Mouse (Mus musculus): ENCODE data around the gene Prss16. TPM values are rescaled to one million over a fixed set of nuclear protein-coding genes. Genes with fewer than 3 reads are reported as not detected.

Prss16 gene
- polyA plus RNA-seq, 1 experiment from 2014 or later: 0.21 TPM

DNA sequence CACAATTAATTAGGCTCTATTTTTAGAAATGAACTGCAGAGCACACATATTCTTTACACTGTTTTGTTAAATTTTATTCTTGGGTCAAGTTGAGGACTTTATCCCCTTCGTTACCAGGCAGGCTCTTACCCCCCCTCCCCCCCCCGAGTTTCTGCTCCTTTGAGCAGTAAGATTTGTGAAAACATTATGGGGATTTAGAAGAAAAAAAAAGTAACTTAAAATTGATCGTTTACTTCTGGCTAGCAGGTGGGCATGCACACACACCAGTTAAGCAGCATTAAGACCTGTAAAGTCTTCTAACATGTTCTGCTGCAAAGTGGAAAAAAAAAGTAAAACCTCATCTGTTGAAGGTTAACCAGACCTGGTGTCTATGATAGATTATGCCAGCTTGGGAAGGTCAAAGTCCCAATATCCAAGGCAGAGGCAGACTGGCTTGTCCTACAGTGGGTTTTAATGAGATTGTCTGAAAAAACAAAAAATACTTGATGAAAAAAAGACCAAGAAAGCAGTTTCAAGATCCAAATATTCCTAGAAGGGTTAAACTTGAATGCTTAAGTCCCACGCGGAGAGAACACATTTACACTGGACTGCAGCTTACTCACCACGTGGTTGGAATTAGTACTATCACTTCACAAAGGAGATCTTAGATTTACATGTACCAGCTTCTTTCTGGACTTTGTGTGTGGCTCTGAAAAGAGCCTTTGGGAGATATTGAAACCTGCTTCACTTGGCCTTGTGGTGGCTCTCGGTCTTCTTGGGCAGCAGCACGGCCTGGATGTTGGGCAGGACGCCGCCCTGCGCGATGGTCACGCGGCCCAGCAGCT lies 25.1 kb upstream of the Prss16 start:
- under 1% methylated on average over 12 of the region's 14 CpGs for WGBS
- DNase-seq (ENCODE audit: low spot score) (peak; percentile 64), ATAC-seq (replicated peaks; ENCODE audit: low FRiP score, low read depth) (peak; percentile 38)

GRCm38 (mm10) chr13:22033741-22034442 lies 24.4 kb upstream of the Prss16 start:
- H3K4me2 ChIP-seq (ENCODE audit: low read length): peak overlapping the region; percentile 64
- no peak for TF ChIP-seq CTCF (IDR thresholded peaks at IDR 0.05; ENCODE audit: low read depth)
- H3K9ac ChIP-seq (ENCODE audit: low read depth, low read length): 0 out of 2 replicates have a peak overlapping the region, but pooled peaks have one; percentile 14
- H3K36me3 ChIP-seq (ENCODE audit: insufficient read depth, low read length): no peaks in the 10 kb centered on the region
- peaks cover 6% of the 10 kb centered on the region; the same call in 1 of the 2 replicates for H3K4me1 ChIP-seq (replicated peaks; ENCODE audit: insufficient read depth, low read length)
- H3K27ac ChIP-seq: peak overlapping the region; percentile 60; the same call in 1 of the 2 replicates
- no peaks in the 10 kb centered on the region for H3K9me3 ChIP-seq (replicated peaks; ENCODE audit: low read length)
- H3K27me3 ChIP-seq (ENCODE audit: insufficient read depth, low read length): no peaks in the 10 kb centered on the region
- 0 out of 2 replicates have a peak overlapping the region, but pooled peaks have one; percentile 37 for H3K4me3 ChIP-seq (replicated peaks; ENCODE audit: low read depth, low read length)
- DNase-seq (ENCODE audit: low spot score) (no peak), ATAC-seq (replicated peaks; ENCODE audit: low FRiP score, low read depth) (no peak)
- 41% methylated on average over 5 of the region's 5 CpGs for WGBS

More for the DNA sequence above, 25.1 kb upstream of the Prss16 start:
- H3K27ac ChIP-seq: peak overlapping the region; percentile 75
- TF ChIP-seq CTCF (IDR thresholded peaks at IDR 0.05; ENCODE audit: low read depth): no peak
- peaks cover 6% of the 10 kb centered on the region; the same call in 1 of the 2 replicates for H3K4me1 ChIP-seq (replicated peaks; ENCODE audit: insufficient read depth, low read length)
- peak overlapping the region; percentile 37 for H3K4me3 ChIP-seq (replicated peaks; ENCODE audit: low read depth, low read length)
- peak overlapping the region; percentile 36 for H3K9ac ChIP-seq (ENCODE audit: low read depth, low read length)
- no peaks in the 10 kb centered on the region for H3K27me3 ChIP-seq (ENCODE audit: insufficient read depth, low read length)
- no peaks in the 10 kb centered on the region for H3K9me3 ChIP-seq (replicated peaks; ENCODE audit: low read length)
- no peaks in the 10 kb centered on the region for H3K36me3 ChIP-seq (ENCODE audit: insufficient read depth, low read length)
- peak overlapping the region; percentile 64 for H3K4me2 ChIP-seq (ENCODE audit: low read length)

- TF ChIP-seq CTCF (IDR thresholded peaks at IDR 0.05; ENCODE audit: low read depth): peak; percentile 66
- Histone ChIP-seq H3K4me1 (replicated peaks; ENCODE audit: insufficient read depth, low read length) (no peaks in the 10 kb centered on the region; the same call in 1 of the 2 replicates), H3K27me3 (ENCODE audit: insufficient read depth, low read length) (no peaks in the 10 kb centered on the region), H3K9ac (ENCODE audit: low read depth, low read length) (no peak overlapping the region), H3K27ac (no peak overlapping the region), H3K4me2 (ENCODE audit: low read length) (no peak overlapping the region), H3K9me3 (replicated peaks; ENCODE audit: low read length) (no peaks in the 10 kb centered on the region), H3K36me3 (ENCODE audit: insufficient read depth, low read length) (no peaks in the 10 kb centered on the region), H3K4me3 (replicated peaks; ENCODE audit: low read depth, low read length) (no peak overlapping the region)
- ATAC-seq (replicated peaks; ENCODE audit: low FRiP score, low read depth): no peak
- WGBS: 8% methylated on average over 4 of the region's 4 CpGs
- DNase-seq (ENCODE audit: low spot score): peak; percentile 68
Observed at GRCm38 (mm10) chr13:22030493-22030892, 21.0 kb upstream of the Prss16 start.

DNA sequence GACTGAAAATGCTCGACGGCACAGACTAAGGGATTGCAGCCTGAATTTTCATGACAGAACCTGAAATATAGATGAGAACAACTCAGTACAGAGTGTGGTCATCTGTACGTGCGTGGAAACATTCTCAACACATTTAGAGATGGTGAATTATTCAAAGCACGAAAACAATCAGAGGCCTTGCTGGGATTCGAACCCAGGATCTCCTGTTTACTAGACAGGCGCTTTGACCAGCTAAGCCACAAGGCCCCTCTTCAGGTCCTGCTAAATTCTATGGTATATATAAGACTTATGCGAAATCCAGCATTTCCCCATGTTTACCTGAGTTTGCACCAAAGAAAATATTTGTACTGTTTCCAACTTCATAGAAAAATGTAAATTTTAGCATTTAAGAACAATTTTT lies 20.4 kb upstream of the Prss16 start:
- no peak overlapping the region for H3K4me2 ChIP-seq (ENCODE audit: low read length)
- no peak overlapping the region for H3K27ac ChIP-seq
- no peak overlapping the region for H3K9ac ChIP-seq (ENCODE audit: low read depth, low read length)
- H3K9me3 ChIP-seq (replicated peaks; ENCODE audit: low read length): no peaks in the 10 kb centered on the region
- DNase-seq (ENCODE audit: low spot score) (no peak), ATAC-seq (replicated peaks; ENCODE audit: low FRiP score, low read depth) (no peak)
- H3K4me1 ChIP-seq (replicated peaks; ENCODE audit: insufficient read depth, low read length): no peaks in the 10 kb centered on the region; the same call in 1 of the 2 replicates
- no peak for TF ChIP-seq CTCF (IDR thresholded peaks at IDR 0.05; ENCODE audit: low read depth)
- 47% methylated on average over 8 of the region's 8 CpGs for WGBS
- no peak overlapping the region for H3K4me3 ChIP-seq (replicated peaks; ENCODE audit: low read depth, low read length)
- no peaks in the 10 kb centered on the region for H3K36me3 ChIP-seq (ENCODE audit: insufficient read depth, low read length)
- no peaks in the 10 kb centered on the region for H3K27me3 ChIP-seq (ENCODE audit: insufficient read depth, low read length)

GRCm38 (mm10) chr13:22028673-22029460 lies 19.3 kb upstream of the Prss16 start:
- 2% methylated on average over 40 of the region's 40 CpGs for WGBS
- H3K9ac ChIP-seq (ENCODE audit: low read depth, low read length): peak overlapping the region; percentile 57
- ATAC-seq (replicated peaks; ENCODE audit: low FRiP score, low read depth): peak; percentile 75

More at GRCm38 (mm10) chr13:22028673-22029460, 19.3 kb upstream of the Prss16 start:
- H3K4me2 ChIP-seq (ENCODE audit: low read length): peak overlapping the region; percentile 51
- H3K27ac ChIP-seq: peak overlapping the region; percentile 67; the same call in 1 of the 2 replicates
- no peaks in the 10 kb centered on the region for H3K9me3 ChIP-seq (replicated peaks; ENCODE audit: low read length)
- H3K27me3 ChIP-seq (ENCODE audit: insufficient read depth, low read length): no peaks in the 10 kb centered on the region
- peak; percentile 95 for DNase-seq (ENCODE audit: low spot score)
- peak overlapping the region; percentile 43 for H3K4me3 ChIP-seq (replicated peaks; ENCODE audit: low read depth, low read length)
- no peaks in the 10 kb centered on the region for H3K4me1 ChIP-seq (replicated peaks; ENCODE audit: insufficient read depth, low read length)
- no peaks in the 10 kb centered on the region for H3K36me3 ChIP-seq (ENCODE audit: insufficient read depth, low read length)
- peak; percentile 95 for TF ChIP-seq CTCF (IDR thresholded peaks at IDR 0.05; ENCODE audit: low read depth)

All from kidney, postnatal 0 days (tissue).